Mouse (Mus musculus) kidney, postnatal 0 days (tissue): Measurements from ENCODE around the gene Crxos. TPM values are rescaled to one million over a fixed set of nuclear protein-coding genes. Genes with fewer than 3 reads are reported as not detected.

Experiments used
- ATAC-seq: fragments of 200-750 bp; cut with Nextera tagmentation; replicated peaks from 2 replicates; pipeline ENCODE4 v1.8.0; 2017; ENCODE audit warnings: low read depth, moderate number of reproducible peaks, moderate TSS enrichment, moderate library complexity; ENCODE audit not compliant: low FRiP score
- DNase-seq: peaks from one replicate; pipeline ENCODE4 v3.0.0-alpha.2; 2016; ENCODE audit warnings: low spot score
- H3K27ac ChIP-seq: fragments of 300-500 bp; sonication (generic); 2 replicates; pipeline ENCODE4 v1.5.1; 2014; ENCODE audit warnings: mild to moderate bottlenecking
- H3K27me3 ChIP-seq: fragments of 300-500 bp; sonication (generic); 2 replicates; pipeline ENCODE4 v1.6.1; 2014; ENCODE audit warnings: low read length, mixed read lengths; ENCODE audit not compliant: insufficient read depth
- H3K36me3 ChIP-seq: fragments of 300-500 bp; sonication (generic); 2 replicates; pipeline ENCODE4 v1.6.1; 2014; ENCODE audit warnings: low read length, mixed read lengths; ENCODE audit not compliant: insufficient read depth
- H3K4me1 ChIP-seq: fragments of 300-500 bp; sonication (generic); replicated peaks from 2 replicates; pipeline ENCODE4 v1.6.1; 2014; ENCODE audit warnings: antibody characterized with exemption, low read length, mixed read lengths; ENCODE audit not compliant: insufficient read depth
- H3K4me2 ChIP-seq: fragments of 300-500 bp; sonication (generic); 2 replicates; pipeline ENCODE4 v1.6.1; 2014; ENCODE audit warnings: mild to moderate bottlenecking, low read length, moderate library complexity, mixed read lengths
- H3K4me3 ChIP-seq: fragments of 300-500 bp; sonication (generic); replicated peaks from 2 replicates; pipeline ENCODE4 v1.5.1; 2014; ENCODE audit warnings: low read depth, low read length
- H3K9ac ChIP-seq: fragments of 300-500 bp; sonication (generic); 2 replicates; pipeline ENCODE4 v1.6.1; 2014; ENCODE audit warnings: low read depth, low read length
- H3K9me3 ChIP-seq: fragments of 300-500 bp; sonication (generic); replicated peaks from 2 replicates; pipeline ENCODE4 v1.6.1; 2016; ENCODE audit warnings: low read length, inconsistent platforms, mixed read lengths
- CTCF ChIP-seq: IDR thresholded peaks from 2 replicates; pipeline ENCODE4 v1.5.1; 2016; ENCODE audit warnings: antibody characterized with exemption, low read depth, mild to moderate bottlenecking, moderate library complexity
- WGBS: fragments of 180-500 bp; shearing (Covaris S2); extraction: QIAGEN DNeasy Blood & Tissue Kit; methylation state at CpG from one replicate; pipeline ENCODE4 v1.1.7; 2014; 5-methylcytosine and 5-hydroxymethylcytosine counted together
- polyA plus RNA-seq: library from polyadenylated mRNA; unstranded; fragments of >200 nt; fragmentation: Nextera tagmentation; extraction: Ambion mirVana; gene quantifications from 2 replicates; pipeline ENCODE4 v1.2.1, GENCODE M21; 2015

Crxos gene
- polyA plus RNA-seq, 1 experiment from 2014 or later: not detected

GRCm38 (mm10) chr7:15919947-15920346, 37.5 kb downstream of the Crxos start:
- 86% methylated on average over 9 of the region's 9 CpGs for WGBS
- peaks cover 16% of the 10 kb centered on the region; the same call in 1 of the 2 replicates for H3K36me3 ChIP-seq
- no peak for DNase-seq
- no peaks in the 10 kb centered on the region for H3K27me3 ChIP-seq
- no peak overlapping the region for H3K4me3 ChIP-seq
- H3K9me3 ChIP-seq: no peaks in the 10 kb centered on the region
- H3K27ac ChIP-seq: no peak overlapping the region
- no peak for ATAC-seq
- no peak for TF ChIP-seq CTCF
- H3K4me1 ChIP-seq: peaks cover 10% of the 10 kb centered on the region
- H3K4me2 ChIP-seq: peak overlapping the region; percentile 70; the same call in 1 of the 2 replicates
- H3K9ac ChIP-seq: no peak overlapping the region

GRCm38 (mm10) chr7:15920645-15921190, 38.3 kb downstream of the Crxos start:
- TF ChIP-seq CTCF: no peak
- DNase-seq (no peak), ATAC-seq (no peak)
- peak overlapping the region; percentile 70 for H3K4me2 ChIP-seq
- no peaks in the 10 kb centered on the region for H3K9me3 ChIP-seq
- H3K36me3 ChIP-seq: peaks cover 16% of the 10 kb centered on the region; the same call in 1 of the 2 replicates
- 89% methylated on average over 6 of the region's 6 CpGs for WGBS
- H3K27me3 ChIP-seq: no peaks in the 10 kb centered on the region
- H3K4me1 ChIP-seq: peaks cover 10% of the 10 kb centered on the region
- no peak overlapping the region for H3K27ac ChIP-seq
- 0 out of 2 replicates have a peak overlapping the region, but pooled peaks have one; percentile 46 for H3K9ac ChIP-seq
- H3K4me3 ChIP-seq: peak overlapping the region; percentile 72

DNA sequence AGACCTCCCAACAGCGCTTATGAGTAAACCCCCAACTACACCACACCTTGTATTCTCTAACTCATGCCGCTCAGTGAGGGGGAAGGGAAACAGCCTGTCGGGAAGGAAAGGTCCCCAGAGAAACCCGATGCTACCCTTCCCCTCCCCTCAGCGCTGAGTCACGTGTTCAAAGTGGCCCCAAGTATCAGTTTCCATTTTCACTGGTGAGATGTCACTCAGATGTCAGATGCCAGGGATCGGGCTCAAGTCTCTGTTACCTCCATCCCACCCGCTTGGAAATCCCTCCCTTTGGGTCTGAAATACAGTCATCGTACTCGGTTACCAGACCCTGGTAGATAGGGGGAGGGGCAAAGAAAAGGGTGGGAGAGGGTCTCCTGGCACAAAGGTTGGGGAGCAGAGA, 39.4 kb downstream of the Crxos start:
- peak overlapping the region; percentile 83 for H3K27ac ChIP-seq
- H3K4me3 ChIP-seq: peak overlapping the region; percentile 72
- TF ChIP-seq CTCF: 0 out of 2 replicates have a peak, but pooled peaks have one; percentile 0
- H3K9ac ChIP-seq: peak overlapping the region; percentile 89
- ATAC-seq (peak; percentile 52), DNase-seq (peak; percentile 78)
- H3K27me3 ChIP-seq: no peaks in the 10 kb centered on the region
- H3K4me1 ChIP-seq: peaks cover 10% of the 10 kb centered on the region
- 2% methylated on average over 10 of the region's 10 CpGs for WGBS
- no peaks in the 10 kb centered on the region for H3K9me3 ChIP-seq
- peak overlapping the region; percentile 70 for H3K4me2 ChIP-seq
- peaks cover 16% of the 10 kb centered on the region; the same call in 1 of the 2 replicates for H3K36me3 ChIP-seq

- Histone ChIP-seq H3K4me3 (peak within 1 kb of the TSS; percentile 72), H3K9me3 (no peaks in the 10 kb centered on the region), H3K9ac (peak within 1 kb of the TSS; percentile 89), H3K4me2 (peak within 1 kb of the TSS; percentile 70), H3K27me3 (no peaks in the 10 kb centered on the region), H3K4me1 (peaks cover 10% of the 10 kb centered on the region), H3K36me3 (peaks cover 16% of the 10 kb centered on the region; the same call in 1 of the 2 replicates), H3K27ac (peak within 1 kb of the TSS; percentile 83)
- ATAC-seq: peak; percentile 93
- under 1% methylated on average over 33 of the region's 33 CpGs for WGBS
- no peak for TF ChIP-seq CTCF
- DNase-seq: peak; percentile 97
Observed at GRCm38 (mm10) chr7:15922220-15922773, 39.9 kb downstream of the Crxos start, which contains the start of gene Selenow. Gene Selenow (minus strand): TSS chr7:15922402.

DNA sequence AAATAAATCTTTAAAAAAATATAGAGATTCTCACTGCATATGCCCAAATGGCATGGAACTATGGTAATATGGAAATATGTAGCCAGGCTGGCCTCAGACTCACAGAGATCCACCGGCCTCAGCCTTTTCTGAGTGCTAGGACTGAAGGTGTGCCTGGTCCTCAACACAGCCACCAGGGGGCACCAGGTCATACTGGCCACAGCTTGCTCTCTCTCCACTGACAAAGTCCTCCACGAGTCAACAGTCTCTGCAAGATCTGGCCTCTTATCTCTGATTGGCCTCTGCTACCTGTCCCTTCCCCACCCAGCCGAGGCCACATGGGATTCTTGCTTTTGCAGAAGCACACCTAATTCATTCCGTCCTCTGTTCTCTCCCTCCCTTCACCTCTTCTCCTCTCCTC, 47.5 kb downstream of the Crxos start:
- peak; percentile 78 for TF ChIP-seq CTCF
- no peaks in the 10 kb centered on the region for H3K36me3 ChIP-seq
- WGBS: 37% methylated on average over 4 of the region's 4 CpGs
- no peaks in the 10 kb centered on the region for H3K4me1 ChIP-seq
- H3K27ac ChIP-seq: no peak overlapping the region
- DNase-seq (peak; percentile 65), ATAC-seq (peak; percentile 37)
- no peak overlapping the region for H3K4me3 ChIP-seq
- H3K27me3 ChIP-seq: no peaks in the 10 kb centered on the region
- no peak overlapping the region for H3K4me2 ChIP-seq
- no peaks in the 10 kb centered on the region for H3K9me3 ChIP-seq
- H3K9ac ChIP-seq: no peak overlapping the region

DNA sequence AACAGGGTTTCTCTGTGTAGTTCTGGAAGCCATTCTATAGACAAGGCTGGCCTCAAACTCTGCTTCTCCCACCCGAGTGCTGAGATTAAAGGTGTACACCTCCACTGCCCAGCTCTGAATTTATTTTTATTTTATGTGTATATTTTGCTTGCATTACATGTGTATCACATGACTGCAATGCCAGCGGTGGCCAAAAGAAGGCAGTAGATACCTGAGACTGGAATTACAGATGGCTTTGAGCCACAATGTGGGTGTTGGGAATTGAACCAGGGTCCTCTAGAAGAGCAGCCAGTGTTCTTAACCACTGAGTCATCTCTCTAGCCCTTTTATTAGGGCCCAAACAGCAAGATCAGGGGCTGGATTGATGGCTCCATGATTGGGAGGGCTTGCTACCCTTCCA, 48.1 kb downstream of the Crxos start:
- Histone ChIP-seq H3K4me3 (no peak overlapping the region), H3K36me3 (no peaks in the 10 kb centered on the region), H3K9ac (no peak overlapping the region), H3K9me3 (no peaks in the 10 kb centered on the region), H3K27ac (no peak overlapping the region), H3K27me3 (no peaks in the 10 kb centered on the region), H3K4me1 (no peaks in the 10 kb centered on the region), H3K4me2 (no peak overlapping the region)
- DNase-seq (no peak), ATAC-seq (no peak)
- WGBS: 64% methylated on average over 2 of the region's 2 CpGs
- TF ChIP-seq CTCF: peak; percentile 10; the same call in 1 of the 2 replicates
